Mouse (Mus musculus) bone marrow, adult 2 months (tissue): ENCODE measurements at regions not wholly inside any gene's neighbourhood (a gene's known extent, or its start where the extent isn't known, plus 50 kb on each side); places are given as distances from the start of the nearest gene placed in this dataset.
A peak's percentile ranks its signal among the peaks of the same experiment; 100 is the strongest.
"Not testable (repeated sequence)": the region's sequence is repeated elsewhere in the genome, so short reads cannot be mapped to it uniquely, and the experiment has no call there.

Experiments
- H3K27ac ChIP-seq: fragments of 200-500 bp; 2 replicates; pipeline ENCODE4 v1.5.1; 2012; ENCODE audit warnings: low read depth, mild to moderate bottlenecking, control low read depth, inconsistent platforms, low read length; ENCODE audit not compliant: control insufficient read depth, poor library complexity, insufficient read depth
- H3K4me1 ChIP-seq: fragments of 200-500 bp; 2 replicates; pipeline ENCODE4 v1.6.1; 2011; ENCODE audit warnings: low read length; ENCODE audit not compliant: control insufficient read depth, insufficient read depth
- H3K4me3 ChIP-seq: fragments of 200-500 bp; replicated peaks from 2 replicates; pipeline ENCODE3; 2011; ENCODE audit warnings: mild to moderate bottlenecking, low read depth, low read length, control low read depth; ENCODE audit not compliant: control insufficient read depth
- CTCF ChIP-seq: fragments of 200-500 bp; IDR thresholded peaks from 2 replicates; pipeline ENCODE4 v1.5.1; 2011; ENCODE audit warnings: low read length, control low read depth; ENCODE audit not compliant: control insufficient read depth, insufficient read depth
- POLR2A ChIP-seq: fragments of 200-500 bp; IDR thresholded peaks from 2 replicates; pipeline ENCODE4 v1.6.1; 2011; ENCODE audit warnings: low read depth, mild to moderate bottlenecking, control low read depth, low read length, borderline replicate concordance; ENCODE audit not compliant: control insufficient read depth
- WGBS: fragments of 180-500 bp; shearing (Covaris S2); methylation state at CpG from one replicate; pipeline ENCODE4 v1.1.7; 2018; 5-methylcytosine and 5-hydroxymethylcytosine counted together

DNA sequence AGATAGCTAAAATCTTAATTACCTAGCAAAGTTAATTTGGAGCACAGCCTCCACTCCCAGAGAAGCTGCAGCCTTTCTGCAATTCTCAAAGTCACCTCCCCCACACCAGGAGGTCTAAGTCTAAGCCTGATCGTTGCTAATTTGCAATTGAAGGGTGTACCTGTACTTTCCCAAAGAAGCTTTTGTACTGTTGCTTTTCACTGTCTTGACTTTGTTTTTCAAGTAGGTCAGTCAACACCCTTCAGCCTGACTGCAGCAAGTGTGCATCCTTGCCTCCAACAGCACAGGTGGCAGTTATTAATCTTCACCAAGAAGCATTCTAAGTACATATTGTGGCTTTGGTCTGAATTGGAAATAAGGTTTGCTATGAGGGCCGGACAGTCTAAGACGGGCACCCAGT, 91.7 kb upstream of the Slc22a30 start:
- not testable (repeated sequence) for H3K4me1 ChIP-seq, H3K4me3 ChIP-seq, H3K27ac ChIP-seq
- 89% methylated on average over 3 of the region's 3 CpGs for WGBS

DNA sequence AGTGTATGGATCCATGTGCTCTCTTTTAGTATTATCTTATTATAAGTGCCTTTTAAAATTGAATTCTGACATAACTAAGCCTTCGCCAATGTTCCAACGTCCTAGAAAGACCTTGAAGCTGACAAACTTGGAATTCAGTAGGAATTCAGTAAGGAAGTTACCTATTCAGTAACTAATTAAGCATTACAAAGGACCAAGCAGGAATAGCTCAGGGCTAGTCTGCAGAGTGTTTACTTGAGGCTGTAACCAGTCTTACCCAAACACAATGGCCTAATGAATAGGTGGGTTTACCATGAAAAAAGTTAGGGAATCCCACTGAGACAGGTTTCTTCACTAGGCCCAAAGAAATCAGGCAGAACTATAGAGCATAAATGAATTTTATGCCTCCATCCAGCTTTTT, 92.6 kb upstream of the Slc22a30 start:
- H3K4me1 ChIP-seq, H3K4me3 ChIP-seq, H3K27ac ChIP-seq: not testable (repeated sequence)
- WGBS = 87% methylated on average over 2 of the region's 2 CpGs

DNA sequence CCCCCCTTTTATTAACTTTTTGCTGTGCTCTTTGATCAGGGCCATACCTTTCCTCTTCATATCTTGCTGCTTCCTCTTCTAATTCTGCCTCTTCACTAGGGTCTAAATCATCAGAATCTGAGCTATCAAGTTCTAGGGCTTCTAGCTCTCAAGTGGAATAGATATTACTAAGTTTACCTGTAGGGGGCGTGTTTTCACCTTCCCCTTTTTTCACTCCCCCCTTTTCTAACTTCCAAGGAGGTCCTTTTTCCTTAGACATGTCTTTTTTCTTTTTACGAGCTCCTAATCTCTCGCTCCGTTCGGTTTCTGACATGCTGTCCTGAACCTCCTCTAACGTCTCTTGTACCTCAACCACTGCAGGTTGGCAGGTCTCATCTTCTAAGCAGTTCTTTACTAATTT, 73.3 kb upstream of the Slc22a8 start:
- not testable (repeated sequence) for H3K4me3 ChIP-seq, H3K4me1 ChIP-seq
- peak overlapping the region; percentile 9; the same call in 1 of the 2 replicates for H3K27ac ChIP-seq
- 37% methylated on average over 6 of the region's 6 CpGs for WGBS

GRCm38 (mm10) chr19:8518273-8518672, 72.8 kb upstream of the Slc22a8 start:
- Histone ChIP-seq H3K4me3 (peak overlapping the region; percentile 63), H3K4me1 (no peaks in the 10 kb centered on the region), H3K27ac (peak overlapping the region; percentile 67; the same call in 1 of the 2 replicates)
- TF ChIP-seq POLR2A (no peak), CTCF (no peak)
- WGBS = 1% methylated on average over 11 of the region's 11 CpGs

- not testable (repeated sequence) for H3K4me1 ChIP-seq, H3K4me3 ChIP-seq
- WGBS = 32% methylated on average over 7 of the region's 7 CpGs
- peak overlapping the region; percentile 67 for H3K27ac ChIP-seq
Measured at GRCm38 (mm10) chr19:8518933-8519332, 72.1 kb upstream of the Slc22a8 start.

DNA sequence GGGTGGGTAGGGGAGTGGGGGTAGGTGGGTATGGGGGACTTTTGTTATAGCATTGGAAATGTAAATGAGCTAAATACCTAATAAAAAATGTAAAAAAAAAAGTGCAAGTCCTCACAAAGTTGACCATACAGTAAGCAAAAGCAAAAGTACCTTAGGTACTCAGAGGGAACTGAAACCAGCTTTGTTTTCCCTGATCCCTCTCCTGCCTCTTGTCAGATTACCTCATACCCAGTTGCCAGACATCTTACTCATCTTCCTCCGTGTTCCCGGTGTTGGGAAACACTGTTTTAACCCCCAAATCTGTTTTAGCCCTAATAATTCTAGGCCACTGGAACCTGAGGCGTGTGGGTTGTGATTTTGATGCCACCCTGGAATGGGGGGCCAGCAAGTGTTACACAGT, 56.5 kb upstream of the Slc22a8 start:
- 53% methylated on average over 3 of the region's 3 CpGs for WGBS
- Histone ChIP-seq H3K4me3 (no peak overlapping the region), H3K4me1 (no peaks in the 10 kb centered on the region), H3K27ac (no peak overlapping the region)
- no peak for TF ChIP-seq POLR2A
- TF ChIP-seq CTCF = no peak

DNA sequence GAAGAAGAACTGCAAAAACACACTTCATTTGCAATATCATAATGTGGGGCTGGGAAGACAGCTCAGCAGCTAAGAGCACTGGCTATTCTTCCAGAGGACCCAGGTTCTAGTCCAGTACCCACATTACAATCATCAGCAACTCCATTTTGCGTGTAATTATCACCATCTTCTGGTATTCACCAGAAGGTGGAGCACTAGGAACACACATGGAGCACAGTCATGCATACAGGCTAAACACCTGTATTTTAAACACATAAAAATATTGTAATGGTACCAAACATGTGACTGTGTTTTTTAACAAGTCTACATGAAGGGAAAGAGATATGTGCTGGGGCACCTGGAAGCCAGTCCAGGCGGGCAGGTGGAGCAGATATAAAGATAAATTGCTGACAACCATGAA, 55.0 kb upstream of the Slc22a8 start:
- Histone ChIP-seq H3K27ac (no peak overlapping the region), H3K4me3 (no peak overlapping the region), H3K4me1 (no peaks in the 10 kb centered on the region)
- WGBS = 52% methylated on average over 2 of the region's 2 CpGs
- TF ChIP-seq CTCF (no peak), POLR2A (no peak)
